Mouse (Mus musculus): ENCODE results near the gene Nfkbie. TPM values are rescaled to one million over a fixed set of nuclear protein-coding genes. Genes with fewer than 3 reads are reported as not detected.
A peak's percentile ranks its signal among the peaks of the same experiment; 100 is the strongest.

The Nfkbie gene
- polyA plus RNA-seq, 1 experiment from 2014 or later, result 1.6 TPM

- no peaks in the 10 kb centered on the region for H3K9me3 ChIP-seq (ENCODE audit: control insufficient read depth, low read length)
- no peaks in the 10 kb centered on the region for H3K27me3 ChIP-seq (ENCODE audit: control insufficient read depth, insufficient read depth, low read length)
- H3K9ac ChIP-seq (ENCODE audit: low read length), result no peak overlapping the region
- no peaks in the 10 kb centered on the region for H3K4me1 ChIP-seq (replicated peaks; ENCODE audit: control insufficient read depth, insufficient read depth)
- no peaks in the 10 kb centered on the region for H3K36me3 ChIP-seq (ENCODE audit: control insufficient read depth, insufficient read depth, low read length)
- no peak overlapping the region for H3K4me3 ChIP-seq (ENCODE audit: low read depth, low read length)
- no peak for TF ChIP-seq CTCF (IDR thresholded peaks at IDR 0.05; ENCODE audit: low read depth)
- ATAC-seq (ENCODE audit: low FRiP score, low TSS enrichment) (no peak), DNase-seq (ENCODE audit: low spot score) (no peak)
- H3K4me2 ChIP-seq (replicated peaks; ENCODE audit: low read depth), result no peak overlapping the region
- WGBS, result 54% methylated on average over 15 of the region's 15 CpGs
- H3K27ac ChIP-seq (replicated peaks), result no peak overlapping the region
These were observed 40.2 kb upstream of the Nfkbie start for GRCm38 (mm10) chr17:45515204-45515726.

GRCm38 (mm10) chr17:45515806-45516205, 39.7 kb upstream of the Nfkbie start:
- Histone ChIP-seq H3K27me3 (ENCODE audit: control insufficient read depth, insufficient read depth, low read length) (no peaks in the 10 kb centered on the region), H3K9ac (ENCODE audit: low read length) (no peak overlapping the region), H3K4me2 (replicated peaks; ENCODE audit: low read depth) (no peak overlapping the region), H3K4me3 (ENCODE audit: low read depth, low read length) (no peak overlapping the region), H3K9me3 (ENCODE audit: control insufficient read depth, low read length) (no peaks in the 10 kb centered on the region), H3K36me3 (ENCODE audit: control insufficient read depth, insufficient read depth, low read length) (no peaks in the 10 kb centered on the region), H3K27ac (replicated peaks) (no peak overlapping the region), H3K4me1 (replicated peaks; ENCODE audit: control insufficient read depth, insufficient read depth) (no peaks in the 10 kb centered on the region)
- TF ChIP-seq CTCF (IDR thresholded peaks at IDR 0.05; ENCODE audit: low read depth) (no peak), EP300 (optimal IDR thresholded peaks at IDR 0.05) (no peak)
- no peak for DNase-seq (ENCODE audit: low spot score)
- ATAC-seq (ENCODE audit: low FRiP score, low TSS enrichment), result no peak
- 88% methylated on average over 10 of the region's 10 CpGs for WGBS

- ATAC-seq (ENCODE audit: low FRiP score, low TSS enrichment) (no peak), DNase-seq (ENCODE audit: low spot score) (peak; percentile 78)
- no peaks in the 10 kb centered on the region for H3K36me3 ChIP-seq (ENCODE audit: control insufficient read depth, insufficient read depth, low read length)
- no peak overlapping the region for H3K4me3 ChIP-seq (ENCODE audit: low read depth, low read length)
- no peak overlapping the region for H3K4me2 ChIP-seq (replicated peaks; ENCODE audit: low read depth)
- no peaks in the 10 kb centered on the region for H3K4me1 ChIP-seq (replicated peaks; ENCODE audit: control insufficient read depth, insufficient read depth)
- no peak for TF ChIP-seq EP300 (optimal IDR thresholded peaks at IDR 0.05)
- TF ChIP-seq CTCF (IDR thresholded peaks at IDR 0.05; ENCODE audit: low read depth), result peak; percentile 92
- no peak overlapping the region for H3K9ac ChIP-seq (ENCODE audit: low read length)
- 45% methylated on average over 8 of the region's 8 CpGs for WGBS
- no peak overlapping the region for H3K27ac ChIP-seq (replicated peaks)
- no peaks in the 10 kb centered on the region for H3K27me3 ChIP-seq (ENCODE audit: control insufficient read depth, insufficient read depth, low read length)
- H3K9me3 ChIP-seq (ENCODE audit: control insufficient read depth, low read length), result no peaks in the 10 kb centered on the region
These were observed 39.0 kb upstream of the Nfkbie start for GRCm38 (mm10) chr17:45516488-45516887.

- no peak overlapping the region for H3K4me2 ChIP-seq (replicated peaks; ENCODE audit: low read depth)
- 96% methylated on average over 21 of the region's 21 CpGs for WGBS
These were observed 38.4 kb upstream of the Nfkbie start for GRCm38 (mm10) chr17:45517135-45517534.

GRCm38 (mm10) chr17:45517549-45518215, 37.8 kb upstream of the Nfkbie start:
- Histone ChIP-seq H3K4me3 (ENCODE audit: low read depth, low read length) (no peak overlapping the region), H3K9me3 (ENCODE audit: control insufficient read depth, low read length) (no peaks in the 10 kb centered on the region), H3K4me2 (replicated peaks; ENCODE audit: low read depth) (no peak overlapping the region), H3K36me3 (ENCODE audit: control insufficient read depth, insufficient read depth, low read length) (no peaks in the 10 kb centered on the region), H3K27ac (replicated peaks) (no peak overlapping the region), H3K4me1 (replicated peaks; ENCODE audit: control insufficient read depth, insufficient read depth) (no peaks in the 10 kb centered on the region), H3K9ac (ENCODE audit: low read length) (no peak overlapping the region), H3K27me3 (ENCODE audit: control insufficient read depth, insufficient read depth, low read length) (no peaks in the 10 kb centered on the region)
- DNase-seq (ENCODE audit: low spot score) (no peak), ATAC-seq (ENCODE audit: low FRiP score, low TSS enrichment) (no peak)
- WGBS, result 89% methylated on average over 28 of the region's 28 CpGs
- TF ChIP-seq EP300 (optimal IDR thresholded peaks at IDR 0.05) (no peak), CTCF (IDR thresholded peaks at IDR 0.05; ENCODE audit: low read depth) (no peak)

More at GRCm38 (mm10) chr17:45517135-45517534, 38.4 kb upstream of the Nfkbie start:
- ATAC-seq (ENCODE audit: low FRiP score, low TSS enrichment) (no peak), DNase-seq (ENCODE audit: low spot score) (no peak)
- TF ChIP-seq EP300 (optimal IDR thresholded peaks at IDR 0.05) (no peak), CTCF (IDR thresholded peaks at IDR 0.05; ENCODE audit: low read depth) (no peak)
- H3K27ac ChIP-seq (replicated peaks), result no peak overlapping the region
- no peaks in the 10 kb centered on the region for H3K27me3 ChIP-seq (ENCODE audit: control insufficient read depth, insufficient read depth, low read length)
- no peaks in the 10 kb centered on the region for H3K36me3 ChIP-seq (ENCODE audit: control insufficient read depth, insufficient read depth, low read length)
- no peaks in the 10 kb centered on the region for H3K4me1 ChIP-seq (replicated peaks; ENCODE audit: control insufficient read depth, insufficient read depth)
- no peak overlapping the region for H3K4me3 ChIP-seq (ENCODE audit: low read depth, low read length)
- no peaks in the 10 kb centered on the region for H3K9me3 ChIP-seq (ENCODE audit: control insufficient read depth, low read length)
- no peak overlapping the region for H3K9ac ChIP-seq (ENCODE audit: low read length)

- ATAC-seq (ENCODE audit: low FRiP score, low TSS enrichment), result no peak
- no peak overlapping the region for H3K27ac ChIP-seq (replicated peaks)
These were observed 36.6 kb upstream of the Nfkbie start for GRCm38 (mm10) chr17:45518766-45519475.

More at GRCm38 (mm10) chr17:45518766-45519475, 36.6 kb upstream of the Nfkbie start:
- Histone ChIP-seq H3K9me3 (ENCODE audit: control insufficient read depth, low read length) (no peaks in the 10 kb centered on the region), H3K36me3 (ENCODE audit: control insufficient read depth, insufficient read depth, low read length) (no peaks in the 10 kb centered on the region), H3K4me2 (replicated peaks; ENCODE audit: low read depth) (no peak overlapping the region), H3K9ac (ENCODE audit: low read length) (no peak overlapping the region), H3K27me3 (ENCODE audit: control insufficient read depth, insufficient read depth, low read length) (no peaks in the 10 kb centered on the region), H3K4me1 (replicated peaks; ENCODE audit: control insufficient read depth, insufficient read depth) (no peaks in the 10 kb centered on the region), H3K4me3 (ENCODE audit: low read depth, low read length) (no peak overlapping the region)
- DNase-seq (ENCODE audit: low spot score), result no peak
- WGBS, result 77% methylated on average over 12 of the region's 12 CpGs
- TF ChIP-seq EP300 (optimal IDR thresholded peaks at IDR 0.05) (no peak), CTCF (IDR thresholded peaks at IDR 0.05; ENCODE audit: low read depth) (no peak)
